Mouse (Mus musculus): Measurements from ENCODE around the gene Scamp2.

DNA sequence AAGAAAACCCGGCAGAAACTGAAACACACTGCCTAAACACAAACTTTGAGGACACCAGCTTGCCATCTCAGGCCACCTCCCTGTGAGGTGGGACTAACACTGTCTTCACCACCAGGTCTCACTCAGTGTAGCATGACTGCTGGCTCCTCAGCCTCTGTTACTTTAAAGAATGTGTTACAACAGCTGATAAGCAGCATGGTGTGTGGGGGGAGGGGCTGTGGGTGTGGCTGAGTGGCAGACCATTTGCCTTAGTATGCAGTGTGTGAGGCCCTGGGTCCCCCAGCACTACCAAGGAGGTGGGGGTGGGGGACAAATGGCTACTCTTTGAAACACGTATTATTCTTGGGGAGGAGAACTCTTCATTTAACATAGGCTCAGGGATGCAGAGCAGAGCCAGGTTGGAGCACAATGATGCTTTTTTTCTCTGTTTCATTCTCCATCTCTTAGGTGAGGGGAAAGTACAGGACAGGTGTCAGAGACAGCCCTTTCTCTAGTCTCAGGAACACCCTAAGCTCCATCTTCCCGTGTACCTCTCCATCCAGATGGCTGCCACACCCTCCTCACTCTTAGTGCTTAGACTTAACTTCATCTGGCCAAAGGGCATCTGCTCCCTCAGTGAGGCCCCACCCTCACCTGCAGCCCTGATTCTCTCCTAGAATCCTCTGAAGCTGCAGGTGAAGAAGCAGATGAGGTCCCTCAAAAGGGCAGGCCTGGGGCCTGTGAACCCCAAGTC is 40.0 kb downstream of the Scamp2 start:
- TF ChIP-seq MAFK (IDR thresholded peaks at IDR 0.05; ENCODE audit: insufficient read depth, low read depth, low read length) (no peak), CHD2 (IDR thresholded peaks at IDR 0.05; ENCODE audit: low read depth, low read length) (no peak), ZC3H11A (IDR thresholded peaks at IDR 0.05; ENCODE audit: borderline replicate concordance, low read depth, low read length) (no peak), HCFC1 (IDR thresholded peaks at IDR 0.05; ENCODE audit: borderline replicate concordance, insufficient read depth, low read length) (no peak)

Data from ES-E14 (cell line).